Mouse (Mus musculus): ENCODE results near the gene Btbd2.

Gene Btbd2

GRCm38 (mm10) chr10:80671936-80672690 is 15.2 kb upstream of the Btbd2 start:
- in situ Hi-C loops (cut with MboI, MseI): no loop called here

GRCm38 (mm10) chr10:80671251-80671650 is 14.4 kb upstream of the Btbd2 start:
- in situ Hi-C loops (cut with MboI, MseI): no loop called here

- in situ Hi-C loops (cut with MboI, MseI): no loop called here
Measured at GRCm38 (mm10) chr10:80670531-80670930, 13.7 kb upstream of the Btbd2 start.

- in situ Hi-C loops (cut with MboI, MseI): no loop called here
Measured at GRCm38 (mm10) chr10:80669737-80670485, 13.0 kb upstream of the Btbd2 start.

- in situ Hi-C loops (cut with MboI, MseI): no loop called here
Measured at GRCm38 (mm10) chr10:80669018-80669417, 12.1 kb upstream of the Btbd2 start.

GRCm38 (mm10) chr10:80668614-80669013 is 11.7 kb upstream of the Btbd2 start:
- in situ Hi-C loops (cut with MboI, MseI): no loop called here

GRCm38 (mm10) chr10:80666837-80667412 is 10.1 kb upstream of the Btbd2 start:
- in situ Hi-C loops (cut with MboI, MseI): no loop called here

GRCm38 (mm10) chr10:80665981-80666733 is 9.3 kb upstream of the Btbd2 start:
- in situ Hi-C loops (cut with MboI, MseI): no loop called here

- in situ Hi-C loops (cut with MboI, MseI): no loop called here
Measured at GRCm38 (mm10) chr10:80665459-80665858, 8.6 kb upstream of the Btbd2 start.

GRCm38 (mm10) chr10:80665016-80665380 is 8.1 kb upstream of the Btbd2 start:
- in situ Hi-C loops (cut with MboI, MseI): no loop called here

- in situ Hi-C loops (cut with MboI, MseI): no loop called here
Measured at GRCm38 (mm10) chr10:80664197-80665015, 7.5 kb upstream of the Btbd2 start.

- in situ Hi-C loops (cut with MboI, MseI): no loop called here
Measured at GRCm38 (mm10) chr10:80663485-80664196, 6.8 kb upstream of the Btbd2 start.

GRCm38 (mm10) chr10:80661149-80661548 is 4.3 kb upstream of the Btbd2 start:
- in situ Hi-C loops (cut with MboI, MseI): no loop called here

- in situ Hi-C loops (cut with MboI, MseI): no loop called here
Measured at GRCm38 (mm10) chr10:80659213-80659612, 2.3 kb upstream of the Btbd2 start.

GRCm38 (mm10) chr10:80658841-80659202 is 2.0 kb upstream of the Btbd2 start:
- in situ Hi-C loops (cut with MboI, MseI): no loop called here

GRCm38 (mm10) chr10:80658194-80658840 is 1.4 kb upstream of the Btbd2 start:
- in situ Hi-C loops (cut with MboI, MseI): no loop called here

GRCm38 (mm10) chr10:80656130-80656862 is 575 bp downstream of the Btbd2 start:
- in situ Hi-C loops (cut with MboI, MseI): no loop called here

GRCm38 (mm10) chr10:80655406-80656129 is 1.3 kb downstream of the Btbd2 start:
- in situ Hi-C loops (cut with MboI, MseI): no loop called here

GRCm38 (mm10) chr10:80654866-80655265 is 2.0 kb downstream of the Btbd2 start:
- in situ Hi-C loops (cut with MboI, MseI): no loop called here
